Mouse (Mus musculus) frontal cortex, postnatal 14 days (tissue): ENCODE data around the gene Aldh1l1.
"Not testable (repeated sequence)": the region's sequence is repeated elsewhere in the genome, so short reads cannot be mapped to it uniquely, and the experiment has no call there.

Source experiments
- DNase-seq, 2 experiments: peaks; one replicate each; pipeline ENCODE4 v3.0.0; 2022; ENCODE audit warnings: low spot score in 2 of 2

Aldh1l1 gene

DNA sequence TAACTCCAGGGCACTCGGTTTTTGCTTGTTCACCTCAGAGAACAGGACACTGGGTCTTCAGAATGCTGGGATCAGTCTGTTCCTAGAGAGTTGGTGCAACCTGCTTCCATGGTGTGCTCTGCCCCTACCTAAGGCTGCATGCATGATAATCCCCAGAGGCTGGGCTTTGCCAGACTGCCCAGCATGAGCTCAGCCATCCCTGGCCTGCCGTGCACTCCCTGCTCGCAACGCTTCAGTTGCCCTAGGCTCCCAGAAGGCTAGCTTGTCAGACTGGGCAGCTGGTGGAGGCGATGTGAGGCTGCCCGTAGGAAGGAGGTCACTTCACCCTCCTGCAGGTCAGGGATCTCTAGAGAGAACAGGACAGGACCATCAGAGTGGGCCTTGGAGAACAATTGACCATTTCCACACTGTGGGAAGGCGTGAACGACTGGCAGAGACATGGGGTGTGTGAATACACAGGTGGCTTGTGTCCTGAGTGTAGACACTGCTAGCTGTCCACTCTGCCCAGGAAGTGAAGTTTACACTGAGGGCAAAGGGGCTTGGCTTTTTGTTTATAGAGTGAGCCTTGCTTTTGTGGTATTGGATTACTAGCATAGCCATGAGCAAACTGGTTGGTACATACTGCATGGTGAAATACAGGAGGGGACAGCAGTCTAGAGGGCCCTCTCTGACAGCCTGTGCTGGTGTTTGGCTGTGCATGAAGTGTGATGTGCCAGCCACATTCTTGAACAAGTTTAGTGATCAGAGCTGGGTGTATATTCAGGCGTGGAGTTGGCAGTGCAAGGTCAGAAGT is 134.8 kb downstream of the Aldh1l1 start:
- no peak for DNase-seq

DNA sequence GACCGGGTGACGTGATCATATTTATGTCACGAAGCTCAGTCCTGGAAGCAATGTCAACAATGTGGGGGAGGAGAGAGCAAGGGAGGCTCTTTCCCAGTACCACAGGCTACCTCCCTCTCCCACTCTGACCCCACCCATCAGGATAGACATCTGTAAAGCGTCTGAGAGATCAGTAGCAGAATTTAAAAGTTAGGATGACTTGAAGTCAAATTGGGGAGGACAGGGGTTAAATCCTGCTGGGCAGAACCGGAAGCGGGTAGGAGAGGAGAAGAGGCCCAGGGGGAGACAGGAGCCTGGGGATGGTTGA is 135.3 kb downstream of the Aldh1l1 start:
- no peak for DNase-seq

DNA sequence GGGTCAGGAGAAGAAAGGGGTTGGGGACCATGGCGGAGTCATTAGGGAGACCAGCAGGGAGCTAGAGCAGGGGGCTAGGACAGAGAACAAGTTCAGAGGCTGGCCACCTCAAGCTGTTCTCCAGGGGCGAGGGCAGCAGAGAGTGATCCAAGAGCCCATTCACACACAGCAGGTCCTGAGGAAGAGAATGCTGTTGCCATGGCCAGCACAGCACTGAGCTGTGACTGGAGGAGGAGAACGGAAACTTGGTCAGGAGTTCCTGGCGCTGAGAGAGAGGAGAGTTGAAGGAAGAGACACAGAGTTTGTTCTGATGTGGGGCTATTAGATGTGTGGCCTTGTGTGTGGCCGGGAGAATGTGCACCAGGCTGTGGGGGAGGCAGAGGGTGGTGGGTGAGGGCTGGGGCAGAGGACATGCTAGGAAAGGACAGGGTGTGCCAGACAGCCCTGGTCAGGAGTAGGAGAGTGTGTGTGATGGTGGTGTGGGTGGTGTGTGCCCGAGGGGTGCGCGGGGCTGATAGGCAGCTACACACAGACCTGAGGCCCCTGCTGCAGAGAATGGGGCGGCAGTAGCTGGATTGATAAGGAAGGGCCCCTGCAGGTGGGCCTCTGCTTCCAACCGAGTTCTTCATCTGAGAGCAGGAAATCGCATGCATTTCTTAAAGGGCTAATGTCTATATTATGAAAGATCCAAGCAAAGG is 136.7 kb downstream of the Aldh1l1 start:
- DNase-seq: no peak

DNA sequence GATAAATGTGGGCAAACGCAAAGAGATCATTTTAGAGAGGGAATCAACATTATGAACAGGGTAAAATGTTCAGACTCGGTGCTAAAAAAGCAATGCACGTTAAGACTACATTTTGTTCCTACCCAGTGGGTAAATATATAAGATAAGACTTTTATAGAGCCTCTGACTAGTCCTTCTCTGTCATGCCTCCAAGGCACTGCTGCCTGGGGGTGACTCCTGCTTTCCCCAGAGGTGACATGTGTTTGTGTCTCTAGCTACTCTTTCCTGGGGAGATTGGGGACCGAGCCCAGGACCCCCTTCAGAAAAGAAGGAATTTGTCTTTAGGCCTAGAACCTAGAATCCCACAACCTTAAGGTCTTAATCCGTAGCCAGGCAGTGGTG is 137.2 kb downstream of the Aldh1l1 start:
- no peak for DNase-seq

DNA sequence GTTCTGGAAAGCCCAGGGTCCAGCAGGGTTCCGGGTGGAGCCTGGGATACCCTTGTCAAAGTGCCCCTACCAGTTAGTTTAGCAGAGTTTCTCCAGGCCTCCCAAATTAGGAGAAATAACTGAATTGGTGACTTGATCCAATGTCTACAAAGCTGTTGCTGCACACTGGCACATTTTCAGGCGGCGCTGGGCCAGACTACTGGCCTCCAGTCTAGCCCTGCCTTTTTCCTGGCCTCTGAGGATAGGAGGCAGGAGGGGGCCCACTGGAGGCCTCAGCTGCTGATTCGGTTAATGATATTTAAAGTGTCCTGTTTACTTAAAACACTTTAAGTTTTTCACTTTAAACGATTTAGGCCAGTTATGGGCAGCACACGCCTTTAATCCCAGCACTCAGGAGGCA is 138.0 kb downstream of the Aldh1l1 start:
- no peak for DNase-seq

DNA sequence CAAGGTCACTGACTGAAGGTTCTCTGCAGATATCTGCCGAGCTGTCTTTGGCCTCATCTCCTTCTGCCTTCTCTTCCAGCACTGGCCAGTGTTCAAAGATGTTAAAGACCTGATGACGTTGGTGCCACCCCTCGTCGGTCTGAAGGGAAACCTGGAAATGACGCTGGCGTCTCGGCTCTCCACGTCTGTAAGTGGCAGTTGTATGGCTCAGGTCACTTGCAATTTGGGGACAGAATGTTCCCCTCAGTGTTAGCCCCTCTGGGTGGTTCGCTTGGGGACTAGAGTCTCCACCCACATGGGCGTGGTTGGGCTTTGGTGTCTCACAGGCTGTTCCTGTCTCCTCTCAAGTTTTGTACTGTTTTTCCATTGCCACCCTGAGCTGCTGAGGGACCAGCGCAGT is 138.5 kb downstream of the Aldh1l1 start:
- DNase-seq: no peak

DNA sequence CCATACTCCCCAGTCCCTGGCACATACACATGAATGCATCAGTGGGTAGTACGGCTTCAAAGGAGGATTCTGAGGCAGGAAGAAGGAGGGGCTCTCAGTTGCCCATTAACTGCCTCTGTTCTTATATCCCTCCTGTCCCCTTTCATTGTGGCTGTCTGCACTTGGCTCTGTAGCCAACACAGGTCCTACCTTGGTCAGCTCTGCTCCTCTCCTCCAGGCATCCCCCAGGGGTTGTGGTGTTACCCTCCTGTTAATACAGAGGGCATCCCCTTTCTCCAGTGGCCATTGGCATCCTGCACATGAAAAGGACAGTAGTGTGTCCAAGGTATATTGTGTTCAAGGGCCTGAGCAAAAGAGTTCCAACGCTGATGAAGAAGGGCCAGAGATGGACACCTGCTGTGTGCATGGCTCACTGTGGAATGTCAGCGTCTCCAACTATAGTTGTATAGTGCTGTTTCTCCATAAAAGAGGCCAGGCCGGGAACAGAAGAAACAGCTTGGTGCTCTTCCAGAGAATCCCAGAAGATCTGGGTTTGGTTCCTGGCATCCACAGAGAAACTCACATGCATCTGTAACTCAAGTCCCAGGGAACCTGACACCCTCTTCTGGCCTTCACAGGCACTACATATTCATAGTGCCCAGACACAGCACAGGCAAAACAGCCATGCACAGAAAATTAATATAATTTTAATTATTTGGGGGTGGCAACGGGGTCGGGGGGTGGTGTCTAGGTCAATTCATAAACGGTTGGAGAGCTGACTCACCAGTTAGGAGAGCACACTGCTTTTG is 139.2 kb downstream of the Aldh1l1 start:
- no peak for DNase-seq

DNA sequence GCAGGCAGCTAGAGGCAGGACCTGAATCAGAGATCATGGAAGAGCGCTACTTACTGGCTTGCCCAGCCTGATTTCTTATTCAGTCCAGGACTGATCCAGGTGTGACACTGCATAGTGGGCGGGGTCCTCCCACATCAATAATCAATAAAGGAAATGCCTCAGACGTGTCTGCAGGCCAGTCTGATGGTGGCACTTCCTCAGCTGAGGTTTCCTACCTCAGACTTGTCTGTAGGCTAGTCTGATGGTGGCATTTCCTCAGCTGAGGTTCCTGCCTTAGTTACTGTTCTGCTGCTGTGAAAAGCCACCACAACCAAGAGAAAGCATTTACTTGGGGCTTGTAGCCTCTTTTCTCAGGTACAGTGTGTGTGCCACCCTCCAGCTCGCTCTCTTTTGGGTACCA is 141.3 kb downstream of the Aldh1l1 start:
- DNase-seq: no peak

DNA sequence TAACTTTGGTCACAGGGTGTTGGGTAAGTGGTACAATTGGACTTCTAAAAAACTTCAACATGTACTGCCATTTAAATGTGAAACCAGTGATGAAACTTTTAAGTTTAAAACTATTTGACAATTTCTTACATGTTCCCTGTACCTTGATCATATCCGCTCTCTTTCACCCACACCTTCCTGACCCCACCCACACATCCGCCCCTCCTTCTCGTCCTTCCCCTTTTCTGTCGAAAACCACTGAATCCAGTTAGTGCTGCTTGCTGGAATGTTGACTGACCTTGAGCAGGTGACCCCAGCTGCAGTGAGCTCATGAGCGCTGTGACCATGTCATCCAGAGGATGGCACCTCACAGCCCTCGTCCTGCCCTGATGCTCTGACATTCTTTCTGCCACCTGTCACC is 143.3 kb downstream of the Aldh1l1 start:
- no peak for DNase-seq

DNA sequence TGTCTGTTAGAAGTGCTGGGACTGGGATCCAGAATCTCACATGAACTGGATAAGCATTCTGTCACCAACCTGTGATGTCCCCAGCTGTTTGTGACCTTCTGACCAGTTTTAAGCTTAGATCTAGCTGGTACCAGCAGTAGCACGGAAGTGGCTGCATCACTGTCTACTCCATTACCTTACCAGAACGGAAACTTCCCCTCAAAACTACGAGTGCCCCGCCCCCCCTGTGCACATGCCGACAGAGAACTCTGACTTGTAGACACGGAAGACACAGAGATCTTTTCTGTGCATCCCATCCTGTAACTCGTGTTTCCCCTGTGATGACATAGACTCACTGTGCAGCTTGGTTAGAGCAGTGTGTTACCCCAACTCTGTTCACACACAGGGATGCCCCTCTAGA is 144.2 kb downstream of the Aldh1l1 start:
- DNase-seq: no peak

DNA sequence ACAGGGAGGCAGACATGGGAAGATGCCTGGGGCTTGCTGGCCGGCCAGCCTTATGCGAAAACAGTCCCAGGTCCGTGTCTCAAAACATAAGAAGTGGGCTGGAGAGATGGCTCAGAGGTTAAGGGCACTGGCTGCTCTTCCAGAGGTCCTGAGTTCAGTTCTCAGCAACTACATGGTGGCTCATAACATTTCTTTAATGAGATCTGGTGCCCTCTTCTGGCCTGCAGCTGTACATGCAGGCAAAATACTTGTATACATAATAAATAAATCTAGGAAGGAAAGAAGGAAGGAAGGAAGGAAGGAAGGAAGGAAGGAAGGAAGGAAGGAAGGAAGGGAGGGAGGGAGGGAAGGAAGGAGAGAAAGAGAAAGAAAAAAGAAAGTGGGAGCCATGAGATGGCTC is 146.3 kb downstream of the Aldh1l1 start:
- DNase-seq: not testable (repeated sequence)

DNA sequence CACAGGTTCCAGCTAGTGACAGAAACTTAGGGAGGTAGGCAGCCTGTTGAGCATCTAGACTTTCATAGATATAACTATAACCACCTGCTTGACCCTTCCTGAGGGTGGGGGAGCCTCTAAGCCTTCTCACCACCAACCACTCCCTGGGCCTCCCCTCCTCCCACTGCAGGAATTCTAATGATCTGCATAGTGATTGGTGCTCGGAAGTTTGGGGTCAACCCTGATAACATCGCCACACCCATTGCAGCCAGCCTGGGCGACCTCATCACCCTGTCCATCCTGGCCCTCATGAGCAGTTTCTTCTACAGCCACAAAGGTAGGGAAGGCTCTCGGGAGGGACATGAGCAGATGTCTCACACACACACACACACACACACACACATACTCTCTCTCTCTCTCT is 148.9 kb downstream of the Aldh1l1 start:
- DNase-seq: no peak

DNA sequence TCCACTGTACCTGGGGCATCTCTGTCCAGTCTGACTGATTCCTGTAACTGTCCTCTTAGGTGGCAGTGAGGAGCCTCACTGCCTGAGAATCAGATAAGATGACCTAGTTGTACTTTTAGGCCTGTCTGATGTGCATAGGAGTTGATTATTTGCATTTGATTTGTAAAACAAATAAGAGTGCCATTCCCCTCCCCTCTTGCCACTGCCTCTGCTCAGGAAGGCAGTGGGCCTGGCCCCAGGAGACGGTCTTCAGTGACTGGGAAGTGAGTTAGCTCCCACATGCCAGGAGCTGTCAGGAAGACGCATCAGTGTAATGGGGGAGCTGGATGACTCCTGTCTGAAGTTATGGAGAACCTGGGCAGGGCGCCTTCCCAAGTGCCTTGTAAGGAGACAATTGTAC is 149.4 kb downstream of the Aldh1l1 start:
- DNase-seq: no peak

DNA sequence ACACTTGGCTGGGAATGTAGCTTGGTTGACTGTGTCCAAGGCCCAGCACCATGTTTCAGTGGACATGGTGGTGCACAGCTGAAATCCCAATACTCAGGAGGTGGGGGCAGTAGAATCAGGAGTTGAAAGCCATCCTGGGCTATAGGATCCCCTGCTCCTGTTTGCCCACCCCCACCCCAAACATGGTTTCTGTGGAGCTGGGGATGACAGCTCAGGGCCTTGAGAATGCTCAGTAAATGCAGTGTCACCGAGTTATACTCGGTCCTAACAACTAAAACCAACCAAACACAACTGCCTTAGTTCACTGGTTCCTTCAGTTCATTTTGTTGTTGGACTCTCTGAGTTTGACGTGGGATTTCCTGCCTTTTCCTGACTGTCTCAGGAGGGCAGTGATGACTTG is 156.8 kb downstream of the Aldh1l1 start:
- DNase-seq: no peak

DNA sequence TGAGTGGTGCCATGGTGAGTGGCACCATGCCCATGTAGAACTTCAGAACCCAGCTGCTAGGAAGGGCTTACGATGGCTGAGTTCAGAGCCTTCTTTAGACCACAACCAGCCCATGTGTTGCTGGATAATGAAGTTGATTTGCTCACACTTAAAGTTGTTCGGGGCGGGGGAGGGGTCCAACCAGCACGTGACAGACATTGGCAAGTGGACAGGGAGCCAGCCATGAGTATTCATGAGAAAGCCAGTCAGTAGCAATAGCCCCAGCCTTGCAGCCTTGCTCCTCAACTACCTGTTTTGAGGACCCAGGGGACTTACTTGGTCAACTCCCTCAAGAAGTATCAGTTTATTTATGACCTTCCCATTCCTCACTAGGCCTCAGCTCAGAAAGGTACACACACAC is 158.7 kb downstream of the Aldh1l1 start:
- no peak for DNase-seq

DNA sequence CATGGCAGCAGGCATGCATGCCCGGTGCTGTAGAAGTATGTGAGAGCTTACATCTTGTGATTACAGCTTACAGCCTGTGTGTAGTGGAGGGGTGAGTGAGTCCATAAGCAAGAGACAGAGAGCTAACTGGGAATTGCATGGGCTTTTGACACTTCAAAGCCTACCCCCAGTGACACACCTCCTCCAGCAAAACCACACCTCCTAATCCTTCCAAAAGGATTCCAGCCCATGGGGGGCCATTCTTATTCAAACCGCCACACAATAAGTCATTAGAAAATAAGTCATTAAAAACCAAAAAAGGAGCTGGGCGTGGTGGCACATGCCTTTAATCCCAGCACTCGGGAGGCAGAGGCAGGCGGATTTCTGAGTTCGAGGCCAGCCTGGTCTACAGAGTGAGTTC is 162.2 kb downstream of the Aldh1l1 start:
- DNase-seq: no peak

DNA sequence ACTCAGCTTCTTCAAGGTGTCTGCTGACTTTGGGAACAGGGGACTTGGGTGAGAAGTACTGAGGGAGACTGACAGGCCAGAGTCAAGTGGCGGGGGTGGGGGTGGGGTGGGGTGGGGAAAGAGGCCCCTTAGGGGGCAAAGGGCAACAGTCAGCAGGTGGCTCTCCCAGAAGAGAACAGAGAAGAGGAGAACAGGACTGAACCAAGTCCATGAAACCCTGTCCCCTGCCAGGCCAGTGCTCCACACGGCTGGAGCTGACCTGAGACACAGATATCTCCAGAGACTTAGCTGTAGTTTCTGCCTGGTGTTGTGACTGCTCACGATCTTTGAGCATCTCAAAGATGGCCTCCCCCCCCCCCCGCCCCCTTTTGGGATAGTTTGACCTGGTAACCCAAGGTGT is 163.1 kb downstream of the Aldh1l1 start:
- no peak for DNase-seq
